Mouse (Mus musculus): ENCODE results near the gene Tubgcp2.

Tubgcp2 gene

GRCm38 (mm10) chr7:140036281-140037170, at the start of gene Tubgcp2, which contains the start of gene Zfp511:
Gene Tubgcp2 (minus strand): TSS chr7:140036669.
Gene Zfp511 (plus strand): TSS chr7:140036391.
- DNase-seq (ENCODE audit: low spot score in 2 of 2): peak; percentile 93 to 97

- peak; percentile 93 to 94 for DNase-seq (ENCODE audit: low spot score in 2 of 2)
Measured at GRCm38 (mm10) chr7:140082242-140082678, 45.8 kb upstream of the Tubgcp2 start, which contains the start of gene Caly. Gene Caly (minus strand): TSS chr7:140082548.

GRCm38 (mm10) chr7:140081408-140082241, 45.2 kb upstream of the Tubgcp2 start:
- DNase-seq (ENCODE audit: low spot score in 2 of 2): peak; percentile 52 to 58

GRCm38 (mm10) chr7:140080503-140081156, 44.2 kb upstream of the Tubgcp2 start:
- peak; percentile 95 for DNase-seq (ENCODE audit: low spot score in 2 of 2)

GRCm38 (mm10) chr7:140078711-140079110, 42.2 kb upstream of the Tubgcp2 start:
- peak; percentile 72 to 80 for DNase-seq (ENCODE audit: low spot score in 2 of 2)

GRCm38 (mm10) chr7:140077698-140078097, 41.2 kb upstream of the Tubgcp2 start:
- DNase-seq (ENCODE audit: low spot score in 2 of 2): no peak

GRCm38 (mm10) chr7:140070042-140070711, 33.7 kb upstream of the Tubgcp2 start:
- no peak for DNase-seq (ENCODE audit: low spot score in 2 of 2)

- DNase-seq (ENCODE audit: low spot score in 2 of 2): no peak
Measured at GRCm38 (mm10) chr7:140067397-140067796, 30.9 kb upstream of the Tubgcp2 start.

- DNase-seq (ENCODE audit: low spot score in 2 of 2): peak; percentile 79 to 82
Measured at GRCm38 (mm10) chr7:140063092-140063491, 26.6 kb upstream of the Tubgcp2 start.

- DNase-seq (ENCODE audit: low spot score in 2 of 2): no peak
Measured at GRCm38 (mm10) chr7:140062307-140062706, 25.8 kb upstream of the Tubgcp2 start.

- DNase-seq (ENCODE audit: low spot score in 2 of 2): no peak
Measured at GRCm38 (mm10) chr7:140061832-140062130, 25.3 kb upstream of the Tubgcp2 start.

GRCm38 (mm10) chr7:140060936-140061831, 24.7 kb upstream of the Tubgcp2 start:
- DNase-seq (ENCODE audit: low spot score in 2 of 2): no peak

GRCm38 (mm10) chr7:140059601-140060000, 23.1 kb upstream of the Tubgcp2 start:
- no peak for DNase-seq (ENCODE audit: low spot score in 2 of 2)

GRCm38 (mm10) chr7:140058528-140058927, 22.1 kb upstream of the Tubgcp2 start:
- DNase-seq (ENCODE audit: low spot score in 2 of 2): no peak

GRCm38 (mm10) chr7:140057413-140058407, 21.2 kb upstream of the Tubgcp2 start:
- DNase-seq (ENCODE audit: low spot score in 2 of 2): no peak

GRCm38 (mm10) chr7:140054124-140054523, 17.7 kb upstream of the Tubgcp2 start:
- no peak for DNase-seq (ENCODE audit: low spot score in 2 of 2)

GRCm38 (mm10) chr7:140049115-140049689, 12.7 kb upstream of the Tubgcp2 start:
- peak in 1 of 2 experiments; percentile 48 for DNase-seq (ENCODE audit: low spot score in 2 of 2)

GRCm38 (mm10) chr7:140048361-140049114, 12.1 kb upstream of the Tubgcp2 start, which contains the start of gene Msx3:
Gene Msx3 (minus strand): TSS chr7:140049089.
- no peak for DNase-seq (ENCODE audit: low spot score in 2 of 2)
